ENCODE assay signal across 17 mouse cellular contexts in the genomic region with DNA sequence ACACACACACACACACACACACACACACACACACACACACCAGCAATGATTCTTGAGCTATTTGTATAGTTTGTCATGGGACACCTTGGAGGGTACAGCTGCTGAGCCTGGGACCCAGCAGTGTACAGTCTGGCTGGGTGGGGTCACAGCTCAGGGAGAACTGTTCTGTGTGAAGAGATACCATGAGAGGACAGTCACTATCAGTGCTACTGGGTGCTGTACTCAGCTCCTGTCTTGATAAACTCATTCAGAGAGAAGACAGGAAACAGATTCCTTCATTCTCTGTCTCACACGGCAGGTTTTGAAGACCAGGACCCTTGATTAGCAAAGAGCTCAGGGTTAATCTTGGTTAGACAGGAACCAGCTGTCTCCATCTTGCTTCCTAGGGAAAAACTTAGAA.
A peak's percentile ranks its signal among the peaks of the same experiment; 100 is the strongest.
DNase-seq lines count a peak whose midpoint lies in the region; ATAC-seq and TF ChIP-seq lines count a peak whose summit lies in the region.
"Had no signal": no experiment of that assay in that cellular context is flagged by ENCODE, and none has a peak within 500 bp of the region (broad histone marks: within the 10 kb centered on the region; RNA-seq: fewer than 3 reads in every experiment).

No protein-coding gene starts in this region.

- intact Hi-C loops in heart, postnatal 14 days (cut with DNase I) = no loop called here

- no peak overlapping the region for H3K4me2 ChIP-seq in heart, embryonic 15.5 days
- H3K4me2 ChIP-seq in limb, embryonic 15.5 days = no peak overlapping the region
- H3K4me2 ChIP-seq: lung, embryonic 15.5 days had no signal

- no peak for TF ChIP-seq CTCF in G1E (IDR thresholded peaks at IDR 0.05; ENCODE audit: low read depth, low read length)

- WGBS in heart, embryonic 15.5 days = 15% methylated on average over 1 of the region's 1 CpGs
- 32% methylated on average over 1 of the region's 1 CpGs for WGBS in limb, embryonic 15.5 days

- DNase-seq in heart, postnatal 14 days = no peak
- DNase-seq in G1E (ENCODE audit: low spot score) (no peak), MEL-GATA-1-ER (ENCODE audit: extremely low read depth, low read depth) (peak; percentile 80)
- DNase-seq in spleen, postnatal 14 days (ENCODE audit: low spot score in 2 of 2) = no peak
- no peak for DNase-seq in urinary bladder, adult 18-20 months (ENCODE audit: low spot score in 2 of 2)
- no peak for DNase-seq in embryo, embryonic 10.5 days (ENCODE audit: low spot score)
- DNase-seq: adrenal gland, postnatal 10 days; cerebellum, adult 11 months; embryo, embryonic 11 days; gastrocnemius, postnatal 14 days; kidney, postnatal 4 days; thymus, adult 18-20 months had no signal

- H3K9ac ChIP-seq in heart, embryonic 15.5 days = no peak overlapping the region
- H3K9ac ChIP-seq in limb, embryonic 15.5 days = no peak overlapping the region
- H3K9ac ChIP-seq: lung, embryonic 15.5 days had no signal

- no peaks in the 10 kb centered on the region for H3K27me3 ChIP-seq in heart, embryonic 15.5 days
- no peaks in the 10 kb centered on the region for H3K27me3 ChIP-seq in G1E (ENCODE audit: insufficient read depth, low read length)
- no peaks in the 10 kb centered on the region for H3K27me3 ChIP-seq in limb, embryonic 15.5 days
- H3K27me3 ChIP-seq: CH12.LX; lung, embryonic 15.5 days had no signal

- H3K27ac ChIP-seq in heart, embryonic 15.5 days = no peak overlapping the region
- H3K27ac ChIP-seq in limb, embryonic 15.5 days = peak overlapping the region; percentile 33; the same call in 1 of the 2 replicates
- H3K27ac ChIP-seq: left cerebral cortex, adult 2 months; lung, embryonic 15.5 days had no signal

- ATAC-seq in heart, embryonic 15.5 days (replicated peaks; ENCODE audit: insufficient number of reproducible peaks, insufficient read depth, low FRiP score, low read depth) = peak; percentile 51; the same call in 1 of the 2 replicates
- ATAC-seq in G1E (ENCODE audit: extremely low read depth, insufficient number of reproducible peaks, low FRiP score, poor library complexity, severe bottlenecking) = peak; percentile 67
- ATAC-seq in limb, embryonic 15.5 days (ENCODE audit: insufficient number of reproducible peaks, low FRiP score, low TSS enrichment, low read depth) = no peak

- no peaks in the 10 kb centered on the region for H3K9me3 ChIP-seq in heart, embryonic 15.5 days (replicated peaks)
- H3K9me3 ChIP-seq in G1E (replicated peaks) = peaks cover 33% of the 10 kb centered on the region
- H3K9me3 ChIP-seq in limb, embryonic 15.5 days = no peaks in the 10 kb centered on the region
- H3K9me3 ChIP-seq: lung, embryonic 15.5 days had no signal

- H3K36me3 ChIP-seq in heart, embryonic 15.5 days = no peaks in the 10 kb centered on the region
- H3K36me3 ChIP-seq in G1E (replicated peaks) = peaks cover 10% of the 10 kb centered on the region
- H3K36me3 ChIP-seq in limb, embryonic 15.5 days = no peaks in the 10 kb centered on the region
- H3K36me3 ChIP-seq: lung, embryonic 15.5 days had no signal

- H3K4me1 ChIP-seq in heart, embryonic 15.5 days (replicated peaks) = peaks cover 33% of the 10 kb centered on the region
- no peaks in the 10 kb centered on the region for H3K4me1 ChIP-seq in G1E (ENCODE audit: insufficient read depth, low read depth, low read length)
- H3K4me1 ChIP-seq in limb, embryonic 15.5 days = peaks cover 29% of the 10 kb centered on the region

- no peak overlapping the region for H3K4me3 ChIP-seq in heart, embryonic 15.5 days
- H3K4me3 ChIP-seq in G1E (ENCODE audit: low read depth, low read length) = no peak overlapping the region
- H3K4me3 ChIP-seq in limb, embryonic 15.5 days = no peak overlapping the region
- H3K4me3 ChIP-seq: left cerebral cortex, adult 2 months; lung, embryonic 15.5 days had no signal
